Mouse (Mus musculus): ENCODE measurements at regions not wholly inside any gene's neighbourhood (a gene's known extent, or its start where the extent isn't known, plus 50 kb on each side); places are given as distances from the start of the nearest gene placed in this dataset.

- TF ChIP-seq CTCF (IDR thresholded peaks at IDR 0.05; ENCODE audit: insufficient read depth, low read length) (no peak), POLR2A (IDR thresholded peaks at IDR 0.05; ENCODE audit: borderline replicate concordance, extremely low read depth, low read depth, low read length) (no peak)
These were observed 220.9 kb upstream of the Nr4a3 start for GRCm38 (mm10) chr4:47824083-47824482.
